Mouse (Mus musculus) inflammation-experienced regulatory T-cells, adult 6 months (primary cell): ENCODE measurements around the gene Gm49388. TPM values are rescaled to one million over a fixed set of nuclear protein-coding genes. Genes with fewer than 3 reads are reported as not detected.
A peak's percentile ranks its signal among the peaks of the same experiment; 100 is the strongest.

Experiments used
- ATAC-seq: one replicate; pipeline ENCODE4 v1.8.0; 2017
- polyA plus RNA-seq, 3 experiments: library from polyadenylated mRNA; unstranded; fragments of 100-300 nt; shearing (Covaris generic); gene quantifications; one replicate each; pipeline ENCODE4 v1.2.1; 2017

The Gm49388 gene
- polyA plus RNA-seq, 3 experiments from 2014 or later: not detected

DNA sequence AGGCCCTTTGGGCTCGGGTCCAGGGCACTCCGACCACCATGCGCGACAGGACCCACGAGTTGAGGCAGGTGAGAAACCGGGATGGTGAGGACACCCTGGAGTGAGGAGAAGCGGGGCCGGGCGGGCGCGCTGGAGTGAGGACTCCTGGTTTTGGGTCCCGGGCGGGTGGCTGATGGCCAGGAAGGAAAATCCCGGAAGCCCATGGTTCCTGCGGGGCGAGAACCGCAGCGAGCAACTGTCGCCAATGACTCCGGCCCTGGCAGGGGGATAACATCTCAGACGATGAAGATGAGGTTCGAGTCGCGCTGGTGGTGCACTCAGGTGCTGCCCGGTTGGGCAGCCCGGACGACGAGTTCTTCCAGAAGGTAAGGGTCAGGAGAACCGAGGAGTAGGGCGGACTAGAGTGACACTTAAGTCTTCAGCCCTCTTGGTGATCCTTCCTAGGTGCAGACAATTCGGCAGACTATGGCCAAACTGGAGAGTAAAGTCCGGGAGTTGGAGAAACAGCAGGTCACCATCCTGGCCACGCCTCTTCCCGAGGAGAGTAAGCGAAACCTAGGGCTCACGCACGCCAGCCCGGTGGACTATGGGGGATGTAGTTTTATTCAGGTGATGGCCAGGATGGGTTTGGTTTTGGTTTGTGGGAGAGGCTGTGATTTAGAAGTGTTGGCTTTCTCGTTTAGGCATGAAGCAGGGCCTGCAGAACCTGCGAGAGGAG lies 56.8 kb downstream of the Gm49388 start:
- ATAC-seq: peak; percentile 63

GRCm38 (mm10) chr7:127849973-127850875 lies 64.8 kb downstream of the Gm49388 start:
- ATAC-seq: no peak

GRCm38 (mm10) chr7:127850906-127851305 lies 65.5 kb downstream of the Gm49388 start:
- ATAC-seq: no peak

Other genes with a start within 250 kb of the Gm49388 start
- 10 to 100 TPM; 30.0 to 46.0 (median 34.3) TPM for gene Tmem265, start 224.2 kb upstream of the Gm49388 start, polyA plus RNA-seq
- gene Phkg2, start 212.3 kb upstream of the Gm49388 start, polyA plus RNA-seq: 100 to 1,000 TPM in 1 of 3 experiments, 10 to 100 TPM in 2; 75.0 to 116 (median 93.2) TPM
- 1 to 10 TPM in 1 of 3 experiments, under 1 TPM in 2; 0.21 to 1.3 (median 0.72) TPM for gene Ccdc189, start 197.0 kb upstream of the Gm49388 start, polyA plus RNA-seq
- 10 to 100 TPM; 24.0 to 30.6 (median 29.7) TPM for gene Rnf40, start 196.8 kb upstream of the Gm49388 start, polyA plus RNA-seq
- gene Zfp629, start 169.8 kb upstream of the Gm49388 start, polyA plus RNA-seq: under 1 TPM in 2 of 3 experiments, not detected in 1; 0.74 to 0.92 TPM
- 10 to 100 TPM in 1 of 3 experiments, 1 to 10 TPM in 2; 3.2 to 10.9 (median 4.9) TPM for gene Bcl7c, start 76.7 kb upstream of the Gm49388 start, polyA plus RNA-seq
- not detected for gene Ctf1, start 72.9 kb upstream of the Gm49388 start, polyA plus RNA-seq
- not detected for gene Ctf2, start 53.4 kb upstream of the Gm49388 start, polyA plus RNA-seq
- under 1 TPM; 0.31 to 0.87 (median 0.84) TPM for gene Fbxl19, start 41.1 kb upstream of the Gm49388 start, polyA plus RNA-seq
- 10 to 100 TPM; 11.3 to 14.3 (median 14.2) TPM for gene Orai3, start 15.8 kb upstream of the Gm49388 start, polyA plus RNA-seq
- gene Setd1a, start 8.9 kb upstream of the Gm49388 start, polyA plus RNA-seq: 1 to 10 TPM; 3.9 to 7.9 (median 6.8) TPM
- 1 to 10 TPM; 3.6 to 5.5 (median 5.2) TPM for gene Hsd3b7, start 15.0 kb downstream of the Gm49388 start, polyA plus RNA-seq
- 10 to 100 TPM; 38.1 to 69.3 (median 57.4) TPM for gene Stx4a, start 38.7 kb downstream of the Gm49388 start, polyA plus RNA-seq
- under 1 TPM in 1 of 3 experiments, not detected in 2; 0.09 TPM for gene Stx1b, start 38.9 kb downstream of the Gm49388 start, polyA plus RNA-seq
- gene Zfp646, start 90.6 kb downstream of the Gm49388 start, polyA plus RNA-seq: 10 to 100 TPM; 17.4 to 29.8 (median 23.1) TPM
- gene Zfp668, start 91.2 kb downstream of the Gm49388 start, polyA plus RNA-seq: 10 to 100 TPM in 2 of 3 experiments, 1 to 10 TPM in 1; 8.6 to 11.1 (median 10.7) TPM
- gene Prss53, start 105.4 kb downstream of the Gm49388 start, polyA plus RNA-seq: under 1 TPM in 2 of 3 experiments, not detected in 1; 0.54 TPM
- gene Gm21974, start 109.8 kb downstream of the Gm49388 start, polyA plus RNA-seq: not detected
- gene Vkorc1, start 110.0 kb downstream of the Gm49388 start, polyA plus RNA-seq: 10 to 100 TPM; 22.2 to 56.5 (median 56.1) TPM
- 10 to 100 TPM; 64.4 to 75.5 (median 66.0) TPM for gene Bckdk, start 118.5 kb downstream of the Gm49388 start, polyA plus RNA-seq
- 10 to 100 TPM; 18.5 to 41.8 (median 34.5) TPM for gene Kat8, start 126.9 kb downstream of the Gm49388 start, polyA plus RNA-seq
- gene Prss8, start 144.5 kb downstream of the Gm49388 start, polyA plus RNA-seq: not detected
- gene Prss36, start 161.1 kb downstream of the Gm49388 start, polyA plus RNA-seq: 1 to 10 TPM; 1.5 to 3.7 (median 3.0) TPM
- 10 to 100 TPM; 42.5 to 56.3 (median 52.6) TPM for gene Fus, start 181.8 kb downstream of the Gm49388 start, polyA plus RNA-seq
- gene Pycard, start 208.3 kb downstream of the Gm49388 start, polyA plus RNA-seq: 100 to 1,000 TPM; 229 to 406 (median 231) TPM
- not detected for gene Trim72, start 218.3 kb downstream of the Gm49388 start, polyA plus RNA-seq